Mouse (Mus musculus) lung, adult 2 months (tissue): ENCODE measurements at regions not wholly inside any gene's neighbourhood (a gene's known extent, or its start where the extent isn't known, plus 50 kb on each side); places are given as distances from the start of the nearest gene placed in this dataset.

Experiments
- CTCF ChIP-seq: fragments of 200-500 bp; IDR thresholded peaks from 2 replicates; pipeline ENCODE4 v1.5.1; 2011; ENCODE audit warnings: mild to moderate bottlenecking, low read length, control low read depth; ENCODE audit not compliant: insufficient read depth
- POLR2A ChIP-seq: fragments of 200-500 bp; IDR thresholded peaks from 2 replicates; pipeline ENCODE4 v1.6.1; 2011; ENCODE audit warnings: low read depth, mild to moderate bottlenecking, control low read depth, low read length, borderline replicate concordance; ENCODE audit errors: extremely low read depth

- TF ChIP-seq POLR2A (no peak), CTCF (no peak)
Observed at GRCm38 (mm10) chr12:106819736-106820135, 668.7 kb upstream of the 3110018I06Rik start.
